Mouse (Mus musculus) liver, embryonic 14.5 days (tissue): ENCODE measurements around the gene Trpm5.

Source experiments
- CTCF ChIP-seq: IDR thresholded peaks from 2 replicates; pipeline ENCODE4 v1.5.1; 2016; ENCODE audit warnings: antibody characterized with exemption, low read depth, control low read depth
- EP300 ChIP-seq: IDR thresholded peaks from 2 replicates; pipeline ENCODE4 v1.6.1; 2016; ENCODE audit warnings: antibody characterized with exemption, low read depth

- TF ChIP-seq EP300 (no peak), CTCF (peak; percentile 74)
These were observed 44.3 kb upstream of the Trpm5 start for GRCm38 (mm10) chr7:143138789-143139188.
